In the genomic region with DNA sequence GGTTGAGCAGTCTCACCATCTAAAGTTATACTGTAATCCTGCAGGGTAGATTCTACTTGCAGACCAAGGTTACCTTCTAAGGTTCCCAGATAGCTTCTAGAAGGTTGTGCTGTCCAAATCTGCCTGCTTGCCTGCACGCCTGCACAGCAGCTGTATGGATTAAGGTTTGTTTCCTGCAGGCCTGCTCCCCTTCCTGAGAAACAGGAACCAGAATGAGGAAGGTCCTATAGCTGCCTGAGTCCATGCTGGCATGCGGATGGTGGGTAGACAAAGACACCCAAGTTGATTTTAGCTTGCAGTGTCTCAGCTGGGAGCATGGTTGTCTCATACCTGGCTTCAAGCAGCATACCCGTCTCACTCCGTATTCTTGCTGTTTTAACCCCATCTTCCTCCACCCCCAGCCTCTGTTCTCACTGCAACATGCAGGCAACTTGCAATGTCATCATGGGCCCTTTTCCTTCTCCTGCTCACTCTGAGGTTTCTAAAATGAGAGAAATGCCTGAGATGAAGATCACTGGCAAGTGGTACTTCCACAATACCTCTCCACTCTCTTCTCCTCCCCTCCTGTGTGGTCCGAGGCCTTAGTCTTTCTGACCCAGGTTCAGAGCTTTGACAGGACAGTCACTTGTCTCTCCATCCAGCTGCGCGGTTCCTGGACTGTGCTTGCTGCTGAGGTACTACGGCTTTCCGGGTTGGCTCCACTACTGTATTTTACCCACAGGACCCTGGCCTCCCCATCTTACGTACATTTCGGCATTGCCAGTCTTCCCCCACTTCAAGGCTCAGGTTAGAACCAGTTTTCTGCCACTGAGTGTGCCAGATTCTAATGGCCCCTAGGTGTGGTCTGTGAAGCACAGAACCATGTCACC, we compare ENCODE assay signal across 1 mouse cellular context.
TF ChIP-seq lines count a peak whose summit lies in the region.

No protein-coding gene starts in this region.

TF ChIP-seq in MEL, 35 proteins besides CTCF, POLR2A, EP300 and RAD21:
- TF ChIP-seq NELFE (IDR thresholded peaks at IDR 0.05; ENCODE audit: low read depth, low read length): no peak
- no peak for TF ChIP-seq POLR2AphosphoS5 (IDR thresholded peaks at IDR 0.05; ENCODE audit: borderline replicate concordance, low read depth, low read length)
- 0 out of 2 replicates have a peak, but pooled peaks have one; percentile 30 for TF ChIP-seq TBP (IDR thresholded peaks at IDR 0.05; ENCODE audit: low read depth, low read length)
- no peak for TF ChIP-seq MEF2A (IDR thresholded peaks at IDR 0.05; ENCODE audit: extremely low read depth, insufficient replicate concordance, low read depth, low read length, poor library complexity, severe bottlenecking)
